Mouse (Mus musculus): ENCODE results near the gene Lamtor3. TPM values are rescaled to one million over a fixed set of nuclear protein-coding genes. Genes with fewer than 3 reads are reported as not detected.

The Lamtor3 gene
- polyA plus RNA-seq, 1 experiment from 2014 or later = 129 TPM

DNA sequence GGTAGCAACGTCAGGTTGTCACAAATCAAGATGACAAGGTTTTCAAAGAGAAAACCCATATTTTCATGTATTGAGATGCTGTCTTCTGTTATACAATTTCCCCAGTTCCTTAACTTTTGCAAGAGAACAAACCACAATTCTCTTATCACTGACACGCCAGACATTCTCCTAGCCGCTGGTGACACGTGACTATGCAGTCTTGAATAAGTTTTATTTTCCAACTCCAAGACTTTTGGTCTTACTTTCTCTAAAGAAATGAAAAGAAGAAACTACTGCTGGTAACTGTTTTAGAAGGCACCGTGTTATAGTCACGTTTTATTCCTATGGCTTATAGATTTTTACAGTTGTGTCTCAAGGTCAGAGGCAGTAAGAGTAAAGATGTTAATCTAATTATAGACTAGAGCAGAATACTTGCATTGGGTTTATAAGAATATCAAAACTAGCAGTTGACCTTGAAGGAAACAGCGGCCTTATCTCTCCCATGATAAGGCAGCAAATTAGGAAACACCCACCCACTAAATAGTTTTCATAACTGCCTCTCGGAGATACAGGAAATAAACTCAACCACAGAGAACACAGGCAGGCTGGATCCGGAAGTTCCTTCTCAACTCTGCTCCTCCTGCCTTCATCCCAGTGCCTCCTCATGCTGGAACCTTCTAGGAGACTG lies 50.6 kb downstream of the Lamtor3 start:
- ATAC-seq = no peak
- H3K27ac ChIP-seq = no peak overlapping the region
- 92% methylated on average over 9 of the region's 9 CpGs for WGBS

DNA sequence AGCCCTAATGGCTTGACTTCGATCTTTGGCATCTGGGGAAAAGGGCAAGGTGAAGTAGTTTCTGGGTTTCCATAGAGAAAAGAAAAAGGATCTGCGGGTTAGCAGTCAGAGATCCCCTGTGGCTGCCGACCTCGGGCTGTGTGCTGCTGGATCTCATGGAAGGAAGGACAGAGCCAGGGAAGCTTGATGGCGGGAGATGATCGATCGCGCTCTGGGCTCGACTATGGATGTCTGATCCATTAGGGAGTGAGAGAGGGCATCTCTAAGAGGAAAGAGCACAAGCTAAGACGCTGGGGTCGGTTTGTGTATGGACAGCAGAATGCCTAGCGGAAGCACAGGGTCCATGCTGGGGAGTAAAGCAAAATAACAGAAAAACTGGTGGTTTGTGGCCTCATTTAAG lies 51.6 kb downstream of the Lamtor3 start:
- WGBS = 50% methylated on average over 12 of the region's 12 CpGs

More for the DNA sequence above, 50.6 kb downstream of the Lamtor3 start:
- no peaks in the 10 kb centered on the region for H3K9me3 ChIP-seq (replicated peaks)
- no peak overlapping the region for H3K9ac ChIP-seq
- H3K27me3 ChIP-seq = no peaks in the 10 kb centered on the region
- no peak overlapping the region for H3K4me3 ChIP-seq
- H3K36me3 ChIP-seq (ENCODE audit: poor library complexity, severe bottlenecking) = no peaks in the 10 kb centered on the region
- H3K4me1 ChIP-seq = no peaks in the 10 kb centered on the region
- no peak overlapping the region for H3K4me2 ChIP-seq

DNA sequence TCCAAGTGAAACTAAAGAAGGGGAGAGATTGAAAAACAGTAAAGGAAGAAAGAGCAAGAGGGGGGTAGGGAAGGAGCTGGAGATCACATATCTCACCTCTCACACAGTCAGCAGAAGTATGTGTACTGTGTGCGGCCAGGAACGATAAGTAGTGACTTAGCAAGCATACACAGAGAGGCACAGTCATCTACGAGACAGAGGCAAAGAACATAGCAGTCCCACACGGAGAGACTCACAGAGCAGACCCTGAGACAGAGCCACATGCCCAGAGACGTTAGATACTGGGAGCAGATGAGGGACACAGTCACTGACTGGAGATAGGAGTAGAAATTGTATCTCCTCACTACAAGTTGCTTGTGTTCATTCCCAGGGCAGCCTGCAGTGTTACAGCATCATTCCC lies 53.9 kb downstream of the Lamtor3 start:
- no peaks in the 10 kb centered on the region for H3K36me3 ChIP-seq (ENCODE audit: poor library complexity, severe bottlenecking)
- 84% methylated on average over 5 of the region's 5 CpGs for WGBS
- H3K4me3 ChIP-seq = no peak overlapping the region
- no peak overlapping the region for H3K27ac ChIP-seq
- H3K4me2 ChIP-seq = no peak overlapping the region
- peaks cover 5% of the 10 kb centered on the region for H3K4me1 ChIP-seq
- H3K9ac ChIP-seq = no peak overlapping the region
- ATAC-seq = no peak
- H3K27me3 ChIP-seq = no peaks in the 10 kb centered on the region
- no peaks in the 10 kb centered on the region for H3K9me3 ChIP-seq (replicated peaks)

More for the DNA sequence above, 51.6 kb downstream of the Lamtor3 start:
- H3K4me1 ChIP-seq = no peaks in the 10 kb centered on the region
- H3K9ac ChIP-seq = no peak overlapping the region
- no peaks in the 10 kb centered on the region for H3K9me3 ChIP-seq (replicated peaks)
- no peaks in the 10 kb centered on the region for H3K36me3 ChIP-seq (ENCODE audit: poor library complexity, severe bottlenecking)
- H3K4me2 ChIP-seq = peak overlapping the region; percentile 30
- peak; percentile 41; the same call in 1 of the 2 replicates for ATAC-seq
- H3K27me3 ChIP-seq = no peaks in the 10 kb centered on the region
- H3K27ac ChIP-seq = no peak overlapping the region
- H3K4me3 ChIP-seq = no peak overlapping the region

DNA sequence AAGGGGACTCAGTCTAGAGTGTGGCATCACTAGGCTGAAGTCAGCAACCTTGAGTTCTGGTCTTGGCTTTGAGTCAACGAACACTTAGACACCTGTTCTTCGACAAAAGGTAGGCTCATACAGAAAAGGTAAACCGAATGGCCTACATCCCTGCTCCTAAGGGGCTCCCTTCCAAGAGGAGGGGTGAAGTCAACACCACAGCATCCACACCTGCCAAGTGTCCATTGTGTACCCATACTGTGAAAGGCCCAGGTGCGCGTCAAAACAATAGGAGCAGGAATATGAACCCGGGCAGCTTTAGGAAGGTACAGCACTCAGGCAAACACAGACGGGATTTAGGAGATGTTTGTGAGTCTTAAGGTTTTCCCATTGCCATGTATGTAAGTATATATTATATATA lies 54.7 kb downstream of the Lamtor3 start:
- Histone ChIP-seq H3K9ac (no peak overlapping the region), H3K27me3 (no peaks in the 10 kb centered on the region), H3K4me2 (no peak overlapping the region), H3K4me1 (peaks cover 11% of the 10 kb centered on the region), H3K9me3 (replicated peaks) (no peaks in the 10 kb centered on the region), H3K27ac (no peak overlapping the region), H3K4me3 (no peak overlapping the region), H3K36me3 (ENCODE audit: poor library complexity, severe bottlenecking) (no peaks in the 10 kb centered on the region)
- WGBS = 93% methylated on average over 7 of the region's 7 CpGs
- no peak for ATAC-seq

DNA sequence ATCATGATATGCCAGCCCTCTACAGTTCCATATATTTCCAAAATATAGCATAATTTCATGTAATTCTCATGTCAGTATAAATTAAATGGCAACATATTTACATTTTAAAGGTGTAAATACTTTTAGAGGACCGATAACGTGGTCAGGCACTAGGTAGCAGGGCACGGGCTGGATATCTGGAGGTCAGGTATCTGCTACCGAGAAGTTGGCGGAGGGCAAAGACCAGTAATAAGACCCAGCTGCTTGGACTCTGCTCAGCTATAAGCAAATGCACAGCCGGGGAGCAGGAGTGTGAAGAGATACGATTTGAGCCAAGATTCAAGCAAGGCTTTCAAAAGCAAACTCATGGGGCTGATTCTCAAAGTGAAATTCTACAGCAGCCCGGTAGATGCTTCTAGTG lies 56.0 kb downstream of the Lamtor3 start:
- WGBS = 95% methylated on average over 8 of the region's 8 CpGs

GRCm38 (mm10) chr3:137975435-137975834 lies 57.1 kb downstream of the Lamtor3 start:
- peaks cover 13% of the 10 kb centered on the region for H3K4me1 ChIP-seq
- no peaks in the 10 kb centered on the region for H3K36me3 ChIP-seq (ENCODE audit: poor library complexity, severe bottlenecking)
- no peaks in the 10 kb centered on the region for H3K9me3 ChIP-seq (replicated peaks)
- H3K9ac ChIP-seq = no peak overlapping the region
- no peak overlapping the region for H3K4me2 ChIP-seq
- 81% methylated on average over 7 of the region's 7 CpGs for WGBS
- no peak for ATAC-seq
- H3K27ac ChIP-seq = no peak overlapping the region
- no peak overlapping the region for H3K4me3 ChIP-seq
- H3K27me3 ChIP-seq = no peaks in the 10 kb centered on the region

More for the DNA sequence above, 56.0 kb downstream of the Lamtor3 start:
- H3K9me3 ChIP-seq (replicated peaks) = no peaks in the 10 kb centered on the region
- H3K27me3 ChIP-seq = no peaks in the 10 kb centered on the region
- no peaks in the 10 kb centered on the region for H3K36me3 ChIP-seq (ENCODE audit: poor library complexity, severe bottlenecking)
- no peak overlapping the region for H3K27ac ChIP-seq
- no peak for ATAC-seq
- H3K4me1 ChIP-seq = peaks cover 11% of the 10 kb centered on the region
- no peak overlapping the region for H3K4me3 ChIP-seq
- no peak overlapping the region for H3K9ac ChIP-seq
- H3K4me2 ChIP-seq = no peak overlapping the region

GRCm38 (mm10) chr3:137975856-137976423 lies 57.6 kb downstream of the Lamtor3 start:
- WGBS = 91% methylated on average over 17 of the region's 17 CpGs

GRCm38 (mm10) chr3:137976943-137977628 lies 58.8 kb downstream of the Lamtor3 start:
- Histone ChIP-seq H3K9me3 (replicated peaks) (no peaks in the 10 kb centered on the region), H3K4me1 (peaks cover 24% of the 10 kb centered on the region), H3K4me2 (peak overlapping the region; percentile 2; the same call in 1 of the 2 replicates), H3K4me3 (no peak overlapping the region), H3K9ac (no peak overlapping the region), H3K27me3 (no peaks in the 10 kb centered on the region), H3K27ac (peak overlapping the region; percentile 62), H3K36me3 (ENCODE audit: poor library complexity, severe bottlenecking) (no peaks in the 10 kb centered on the region)
- ATAC-seq = peak; percentile 62
- 15% methylated on average over 9 of the region's 9 CpGs for WGBS

More at GRCm38 (mm10) chr3:137975856-137976423, 57.6 kb downstream of the Lamtor3 start:
- no peak for ATAC-seq
- Histone ChIP-seq H3K4me2 (no peak overlapping the region), H3K27me3 (no peaks in the 10 kb centered on the region), H3K36me3 (ENCODE audit: poor library complexity, severe bottlenecking) (no peaks in the 10 kb centered on the region), H3K9ac (no peak overlapping the region), H3K9me3 (replicated peaks) (no peaks in the 10 kb centered on the region), H3K4me3 (no peak overlapping the region), H3K4me1 (peaks cover 18% of the 10 kb centered on the region), H3K27ac (no peak overlapping the region)

DNA sequence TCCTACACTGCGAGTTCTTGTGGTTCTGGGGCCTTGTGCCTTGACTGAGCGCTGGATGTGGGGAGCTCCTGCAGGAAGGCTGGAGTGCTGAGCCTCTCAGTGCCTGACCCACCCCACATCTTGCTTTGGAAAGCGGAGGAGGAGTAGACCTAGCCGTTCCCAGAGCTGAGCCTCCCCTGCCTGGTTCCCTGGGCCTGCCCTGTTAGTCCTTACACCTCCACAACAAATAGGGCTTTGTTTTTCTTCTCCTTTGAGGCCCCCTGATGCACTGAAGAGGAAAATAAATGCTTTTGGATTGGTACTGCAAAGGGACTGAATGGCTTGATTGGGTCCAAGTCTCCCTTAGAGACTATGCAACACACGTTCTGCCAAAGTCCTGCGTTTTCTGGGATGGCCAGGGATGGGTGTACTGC lies 59.3 kb downstream of the Lamtor3 start:
- 12% methylated on average over 6 of the region's 6 CpGs for WGBS
- no peaks in the 10 kb centered on the region for H3K9me3 ChIP-seq (replicated peaks)
- H3K27ac ChIP-seq = peak overlapping the region; percentile 62
- H3K4me2 ChIP-seq = peak overlapping the region; percentile 2; the same call in 1 of the 2 replicates
- no peak overlapping the region for H3K4me3 ChIP-seq
- ATAC-seq = peak; percentile 87
- H3K27me3 ChIP-seq = no peaks in the 10 kb centered on the region
- no peak overlapping the region for H3K9ac ChIP-seq
- no peaks in the 10 kb centered on the region for H3K36me3 ChIP-seq (ENCODE audit: poor library complexity, severe bottlenecking)
- peaks cover 24% of the 10 kb centered on the region for H3K4me1 ChIP-seq

- no peak overlapping the region for H3K4me2 ChIP-seq
Measured at GRCm38 (mm10) chr3:137978233-137978632, 59.9 kb downstream of the Lamtor3 start.

More at GRCm38 (mm10) chr3:137978233-137978632, 59.9 kb downstream of the Lamtor3 start:
- peaks cover 24% of the 10 kb centered on the region for H3K4me1 ChIP-seq
- ATAC-seq = no peak
- H3K27ac ChIP-seq = no peak overlapping the region
- WGBS = 59% methylated on average over 5 of the region's 5 CpGs
- no peaks in the 10 kb centered on the region for H3K27me3 ChIP-seq
- H3K4me3 ChIP-seq = no peak overlapping the region
- no peaks in the 10 kb centered on the region for H3K36me3 ChIP-seq (ENCODE audit: poor library complexity, severe bottlenecking)
- no peaks in the 10 kb centered on the region for H3K9me3 ChIP-seq (replicated peaks)
- no peak overlapping the region for H3K9ac ChIP-seq

Measured in forebrain, embryonic 13.5 days (tissue).